Mouse (Mus musculus) forebrain, embryonic 16.5 days (tissue): ENCODE results near the gene Tbc1d8. TPM values are rescaled to one million over a fixed set of nuclear protein-coding genes. Genes with fewer than 3 reads are reported as not detected.

ENCODE experiments used
- ATAC-seq: fragments of 200-750 bp; cut with Nextera tagmentation; 2 replicates; pipeline ENCODE4 v1.8.0; 2017; ENCODE audit warnings: mild to moderate bottlenecking, moderate library complexity
- H3K27ac ChIP-seq: fragments of 300-500 bp; sonication (generic); 2 replicates; pipeline ENCODE4 v1.5.1; 2014; ENCODE audit warnings: low read length, control low read depth
- H3K27me3 ChIP-seq: fragments of 300-500 bp; sonication (generic); replicated peaks from 2 replicates; pipeline ENCODE4 v1.6.1; 2014; ENCODE audit warnings: low read length; ENCODE audit not compliant: control insufficient read depth, insufficient read depth
- H3K36me3 ChIP-seq: fragments of 300-500 bp; sonication (generic); 2 replicates; pipeline ENCODE4 v1.6.1; 2014; ENCODE audit not compliant: control insufficient read depth, insufficient read depth
- H3K4me1 ChIP-seq: fragments of 300-500 bp; sonication (generic); replicated peaks from 2 replicates; pipeline ENCODE4 v1.6.1; 2014; ENCODE audit warnings: low read length; ENCODE audit not compliant: control insufficient read depth, insufficient read depth
- H3K4me2 ChIP-seq: fragments of 300-500 bp; sonication (generic); 2 replicates; pipeline ENCODE4 v1.6.1; 2014; ENCODE audit warnings: mild to moderate bottlenecking, low read length, control low read depth
- H3K4me3 ChIP-seq: fragments of 300-500 bp; sonication (generic); replicated peaks from 2 replicates; pipeline ENCODE4 v1.5.1; 2014; ENCODE audit warnings: mild to moderate bottlenecking, low read length, control low read depth
- H3K9ac ChIP-seq: fragments of 300-500 bp; sonication (generic); replicated peaks from 2 replicates; pipeline ENCODE4 v1.6.1; 2014; ENCODE audit warnings: low read depth, low read length, control low read depth
- H3K9me3 ChIP-seq: fragments of 300-500 bp; sonication (generic); 2 replicates; pipeline ENCODE4 v1.6.1; 2016; ENCODE audit warnings: low read length; ENCODE audit not compliant: control insufficient read depth
- WGBS: fragments of 180-500 bp; shearing (Covaris S2); extraction: QIAGEN DNeasy Blood & Tissue Kit; methylation state at CpG from one replicate; pipeline ENCODE4 v1.1.7; 2014; 5-methylcytosine and 5-hydroxymethylcytosine counted together
- polyA plus RNA-seq: library from polyadenylated mRNA; unstranded; fragments of >200 nt; fragmentation: Nextera tagmentation; extraction: Ambion mirVana; gene quantifications from 2 replicates; pipeline ENCODE4 v1.2.1, GENCODE M21; 2015

The Tbc1d8 gene
- polyA plus RNA-seq, 1 experiment from 2014 or later, result 13.0 TPM

GRCm38 (mm10) chr1:39511775-39512174, 33.2 kb upstream of the Tbc1d8 start:
- peaks cover 2% of the 10 kb centered on the region; the same call in 1 of the 2 replicates for H3K4me1 ChIP-seq
- no peak overlapping the region for H3K4me3 ChIP-seq
- no peak overlapping the region for H3K4me2 ChIP-seq
- H3K27ac ChIP-seq, result no peak overlapping the region
- no peak for ATAC-seq
- no peaks in the 10 kb centered on the region for H3K36me3 ChIP-seq
- WGBS, result 80% methylated on average over 8 of the region's 8 CpGs
- H3K9ac ChIP-seq, result no peak overlapping the region
- H3K27me3 ChIP-seq, result no peaks in the 10 kb centered on the region
- no peaks in the 10 kb centered on the region for H3K9me3 ChIP-seq

- no peaks in the 10 kb centered on the region for H3K4me1 ChIP-seq
- WGBS, result 83% methylated on average over 9 of the region's 9 CpGs
These were observed 27.0 kb upstream of the Tbc1d8 start for GRCm38 (mm10) chr1:39505600-39505999.

GRCm38 (mm10) chr1:39504261-39504660, 25.7 kb upstream of the Tbc1d8 start:
- H3K27me3 ChIP-seq, result no peaks in the 10 kb centered on the region
- H3K4me1 ChIP-seq, result no peaks in the 10 kb centered on the region
- WGBS, result 11% methylated on average over 1 of the region's 1 CpGs

More at GRCm38 (mm10) chr1:39505600-39505999, 27.0 kb upstream of the Tbc1d8 start:
- no peak for ATAC-seq
- H3K36me3 ChIP-seq, result no peaks in the 10 kb centered on the region
- no peak overlapping the region for H3K4me3 ChIP-seq
- H3K27ac ChIP-seq, result no peak overlapping the region
- H3K27me3 ChIP-seq, result no peaks in the 10 kb centered on the region
- H3K4me2 ChIP-seq, result no peak overlapping the region
- no peaks in the 10 kb centered on the region for H3K9me3 ChIP-seq
- no peak overlapping the region for H3K9ac ChIP-seq

GRCm38 (mm10) chr1:39502817-39503633, 24.5 kb upstream of the Tbc1d8 start:
- 80% methylated on average over 17 of the region's 17 CpGs for WGBS
- no peak overlapping the region for H3K4me2 ChIP-seq
- no peak overlapping the region for H3K9ac ChIP-seq
- H3K9me3 ChIP-seq, result no peaks in the 10 kb centered on the region
- H3K27ac ChIP-seq, result no peak overlapping the region
- ATAC-seq, result no peak
- H3K36me3 ChIP-seq, result no peaks in the 10 kb centered on the region
- no peaks in the 10 kb centered on the region for H3K4me1 ChIP-seq
- H3K4me3 ChIP-seq, result no peak overlapping the region
- H3K27me3 ChIP-seq, result no peaks in the 10 kb centered on the region

More at GRCm38 (mm10) chr1:39504261-39504660, 25.7 kb upstream of the Tbc1d8 start:
- no peaks in the 10 kb centered on the region for H3K36me3 ChIP-seq
- H3K9ac ChIP-seq, result no peak overlapping the region
- no peaks in the 10 kb centered on the region for H3K9me3 ChIP-seq
- no peak overlapping the region for H3K4me2 ChIP-seq
- no peak for ATAC-seq
- no peak overlapping the region for H3K27ac ChIP-seq
- H3K4me3 ChIP-seq, result no peak overlapping the region

- H3K36me3 ChIP-seq, result no peaks in the 10 kb centered on the region
- 90% methylated on average over 2 of the region's 2 CpGs for WGBS
- H3K27ac ChIP-seq, result no peak overlapping the region
- H3K9me3 ChIP-seq, result peaks cover 6% of the 10 kb centered on the region
- no peak overlapping the region for H3K4me2 ChIP-seq
- no peak for ATAC-seq
- H3K4me1 ChIP-seq, result no peaks in the 10 kb centered on the region
- no peaks in the 10 kb centered on the region for H3K27me3 ChIP-seq
- no peak overlapping the region for H3K4me3 ChIP-seq
- no peak overlapping the region for H3K9ac ChIP-seq
These were observed 21.0 kb upstream of the Tbc1d8 start for GRCm38 (mm10) chr1:39499485-39499941.

GRCm38 (mm10) chr1:39497748-39498147, 19.2 kb upstream of the Tbc1d8 start:
- WGBS, result 91% methylated on average over 11 of the region's 11 CpGs
- Histone ChIP-seq H3K9ac (no peak overlapping the region), H3K36me3 (no peaks in the 10 kb centered on the region)

GRCm38 (mm10) chr1:39496995-39497394, 18.4 kb upstream of the Tbc1d8 start:
- Histone ChIP-seq H3K36me3 (no peaks in the 10 kb centered on the region), H3K4me2 (no peak overlapping the region), H3K27me3 (no peaks in the 10 kb centered on the region), H3K9ac (no peak overlapping the region), H3K9me3 (peaks cover 6% of the 10 kb centered on the region), H3K4me1 (no peaks in the 10 kb centered on the region), H3K4me3 (no peak overlapping the region), H3K27ac (no peak overlapping the region)
- ATAC-seq, result no peak
- WGBS, result 94% methylated on average over 4 of the region's 4 CpGs

More at GRCm38 (mm10) chr1:39497748-39498147, 19.2 kb upstream of the Tbc1d8 start:
- Histone ChIP-seq H3K27ac (no peak overlapping the region), H3K9me3 (peaks cover 6% of the 10 kb centered on the region), H3K4me2 (no peak overlapping the region), H3K4me3 (no peak overlapping the region), H3K27me3 (no peaks in the 10 kb centered on the region), H3K4me1 (no peaks in the 10 kb centered on the region)
- ATAC-seq, result no peak

- H3K4me1 ChIP-seq, result no peaks in the 10 kb centered on the region
These were observed 15.1 kb upstream of the Tbc1d8 start for GRCm38 (mm10) chr1:39493664-39494063.

GRCm38 (mm10) chr1:39493165-39493564, 14.6 kb upstream of the Tbc1d8 start:
- ATAC-seq, result no peak
- no peak overlapping the region for H3K4me3 ChIP-seq
- H3K4me2 ChIP-seq, result no peak overlapping the region
- no peaks in the 10 kb centered on the region for H3K4me1 ChIP-seq
- no peak overlapping the region for H3K27ac ChIP-seq
- WGBS, result 97% methylated on average over 5 of the region's 5 CpGs
- no peak overlapping the region for H3K9ac ChIP-seq
- H3K9me3 ChIP-seq, result peaks cover 6% of the 10 kb centered on the region
- H3K27me3 ChIP-seq, result no peaks in the 10 kb centered on the region
- H3K36me3 ChIP-seq, result no peaks in the 10 kb centered on the region

More at GRCm38 (mm10) chr1:39493664-39494063, 15.1 kb upstream of the Tbc1d8 start:
- 78% methylated on average over 3 of the region's 3 CpGs for WGBS
- Histone ChIP-seq H3K4me3 (no peak overlapping the region), H3K27ac (no peak overlapping the region), H3K4me2 (no peak overlapping the region), H3K9me3 (peaks cover 6% of the 10 kb centered on the region), H3K27me3 (no peaks in the 10 kb centered on the region), H3K36me3 (no peaks in the 10 kb centered on the region), H3K9ac (no peak overlapping the region)
- ATAC-seq, result no peak
